Mouse (Mus musculus): ENCODE data around the gene Tsen2.

Tsen2 gene

GRCm38 (mm10) chr6:115538645-115539429 lies 5.6 kb upstream of the Tsen2 start:
- DNase-seq (ENCODE audit: extremely low spot score, low spot score), result peak; percentile 94

- DNase-seq (ENCODE audit: extremely low spot score, low spot score), result no peak
Observed at GRCm38 (mm10) chr6:115541676-115542275, 2.7 kb upstream of the Tsen2 start.

GRCm38 (mm10) chr6:115542341-115542740 lies 2.1 kb upstream of the Tsen2 start:
- no peak for DNase-seq (ENCODE audit: extremely low spot score, low spot score)

GRCm38 (mm10) chr6:115546276-115546675 lies 1.8 kb downstream of the Tsen2 start:
- DNase-seq (ENCODE audit: extremely low spot score, low spot score), result peak; percentile 44

- no peak for DNase-seq (ENCODE audit: extremely low spot score, low spot score)
Observed at GRCm38 (mm10) chr6:115555485-115555884, 11.0 kb downstream of the Tsen2 start.

GRCm38 (mm10) chr6:115558176-115558575 lies 13.7 kb downstream of the Tsen2 start:
- DNase-seq (ENCODE audit: extremely low spot score, low spot score), result no peak

- DNase-seq (ENCODE audit: extremely low spot score, low spot score), result peak; percentile 25
Observed at GRCm38 (mm10) chr6:115559651-115560632, 15.5 kb downstream of the Tsen2 start.

GRCm38 (mm10) chr6:115565479-115566045 lies 21.1 kb downstream of the Tsen2 start:
- no peak for DNase-seq (ENCODE audit: extremely low spot score, low spot score)

- no peak for DNase-seq (ENCODE audit: extremely low spot score, low spot score)
Observed at GRCm38 (mm10) chr6:115574171-115574570, 29.7 kb downstream of the Tsen2 start.

GRCm38 (mm10) chr6:115577407-115577806 lies 32.9 kb downstream of the Tsen2 start:
- DNase-seq (ENCODE audit: extremely low spot score, low spot score), result no peak

- DNase-seq (ENCODE audit: extremely low spot score, low spot score), result no peak
Observed at GRCm38 (mm10) chr6:115577941-115578340, 33.5 kb downstream of the Tsen2 start.

GRCm38 (mm10) chr6:115580810-115581209 lies 36.3 kb downstream of the Tsen2 start:
- DNase-seq (ENCODE audit: extremely low spot score, low spot score), result no peak

- no peak for DNase-seq (ENCODE audit: extremely low spot score, low spot score)
Observed at GRCm38 (mm10) chr6:115582328-115583115, 38.1 kb downstream of the Tsen2 start.

GRCm38 (mm10) chr6:115583430-115584125 lies 39.1 kb downstream of the Tsen2 start:
- DNase-seq (ENCODE audit: extremely low spot score, low spot score), result no peak

- DNase-seq (ENCODE audit: extremely low spot score, low spot score), result no peak
Observed at GRCm38 (mm10) chr6:115584176-115584575, 39.7 kb downstream of the Tsen2 start.

- DNase-seq (ENCODE audit: extremely low spot score, low spot score), result no peak
Observed at GRCm38 (mm10) chr6:115586321-115586720, 41.9 kb downstream of the Tsen2 start.

GRCm38 (mm10) chr6:115591692-115592359 lies 47.4 kb downstream of the Tsen2 start:
- no peak for DNase-seq (ENCODE audit: extremely low spot score, low spot score)

- DNase-seq (ENCODE audit: extremely low spot score, low spot score), result no peak
Observed at GRCm38 (mm10) chr6:115592458-115592857, 48.0 kb downstream of the Tsen2 start, which contains the start of gene Mkrn2os. Mkrn2os (minus strand) TSS chr6:115592576.

GRCm38 (mm10) chr6:115593252-115593651 lies 48.8 kb downstream of the Tsen2 start:
- no peak for DNase-seq (ENCODE audit: extremely low spot score, low spot score)

All from neural tube, embryonic 10.5 days (tissue).